Mouse (Mus musculus) splenic B cell, adult 2 months (primary cell): Measurements from ENCODE around the gene Hjurp.

Experiments
- DNase-seq: peaks from one replicate; pipeline ENCODE4 v3.0.0-alpha.2; 2011; ENCODE audit warnings: low read depth, low spot score
- H3K27me3 ChIP-seq: 2 replicates; pipeline ENCODE4 v1.6.1; 2012; ENCODE audit warnings: mild to moderate bottlenecking, low read length, moderate library complexity, mixed read lengths; ENCODE audit not compliant: control insufficient read depth, poor library complexity, insufficient read depth, severe bottlenecking
- H3K36me3 ChIP-seq: 2 replicates; pipeline ENCODE4 v1.6.1; 2012; ENCODE audit warnings: mild to moderate bottlenecking, low read length, moderate library complexity, mixed read lengths; ENCODE audit not compliant: control insufficient read depth, poor library complexity, insufficient read depth, severe bottlenecking

The Hjurp gene

DNA sequence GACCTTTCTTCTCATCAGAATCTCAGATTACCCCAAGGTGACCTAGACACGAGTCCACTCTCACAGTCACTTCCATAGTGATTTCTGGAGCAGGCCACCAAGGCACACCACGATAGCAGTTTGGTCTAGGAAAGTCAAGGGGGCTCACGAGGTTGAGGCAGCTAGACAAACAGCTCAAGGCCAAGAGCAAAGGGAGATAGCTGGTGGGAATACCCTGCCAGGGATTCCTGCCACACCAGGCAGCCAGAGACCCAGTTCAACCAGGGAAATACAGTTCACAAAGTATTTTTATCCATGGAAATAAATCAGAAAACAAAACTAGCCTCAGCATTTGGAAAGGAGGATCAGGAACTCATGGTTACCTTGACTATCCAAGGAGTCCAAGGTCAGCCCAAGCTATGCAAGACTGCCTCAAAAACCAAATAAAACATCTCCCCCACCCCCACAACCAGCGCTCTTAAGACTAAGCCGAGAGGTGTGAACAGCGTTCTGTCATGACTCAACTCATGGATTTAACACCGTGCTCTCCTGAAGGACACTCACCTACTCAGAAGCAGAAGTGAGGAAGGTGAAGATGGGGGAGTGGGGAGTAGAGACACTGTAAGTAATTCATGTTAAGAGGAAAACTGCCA lies 13.1 kb downstream of the Hjurp start:
- Histone ChIP-seq H3K36me3 (peaks cover 43% of the 10 kb centered on the region), H3K27me3 (no peaks in the 10 kb centered on the region)
- no peak for DNase-seq

DNA sequence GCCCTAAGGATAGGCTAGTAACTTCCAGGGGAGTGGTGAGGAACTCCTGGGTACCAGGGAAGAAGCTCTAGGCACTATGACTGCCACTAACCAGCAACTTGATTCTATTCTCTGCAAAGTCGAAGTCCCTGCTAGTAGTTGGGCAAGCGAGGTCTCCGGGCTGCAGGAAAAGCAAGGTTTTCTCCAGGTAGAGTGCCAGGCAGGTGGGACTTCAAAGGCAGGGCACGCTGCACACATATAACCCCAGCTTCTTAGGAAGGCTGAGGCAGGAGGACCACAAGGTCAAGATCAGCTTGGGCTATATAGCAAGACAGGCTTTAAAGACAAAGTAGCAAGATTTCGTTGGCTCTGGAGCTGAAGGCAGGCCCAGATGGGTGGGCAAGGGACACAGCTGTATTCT lies 13.7 kb downstream of the Hjurp start:
- DNase-seq, result no peak
- H3K36me3 ChIP-seq, result peaks cover 40% of the 10 kb centered on the region
- no peaks in the 10 kb centered on the region for H3K27me3 ChIP-seq

DNA sequence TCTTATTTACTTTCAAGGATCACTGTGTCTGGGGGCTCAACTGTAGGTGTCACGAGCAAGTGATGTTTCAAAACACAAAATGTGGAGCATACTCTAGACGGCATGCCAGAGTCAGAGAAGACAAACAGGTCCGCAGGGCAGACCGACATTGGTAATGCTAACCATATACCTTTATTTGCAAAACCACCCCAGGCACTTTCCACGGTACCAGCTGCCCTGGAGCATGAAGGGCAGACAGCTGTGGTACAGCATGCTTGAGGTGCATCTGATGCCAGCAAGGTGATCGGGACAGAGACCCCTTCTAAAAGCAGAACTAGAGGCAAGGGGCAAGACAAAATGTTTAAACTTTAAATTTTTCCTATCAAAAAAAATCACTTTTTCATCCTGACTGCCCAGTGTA lies 14.5 kb downstream of the Hjurp start:
- peaks cover 33% of the 10 kb centered on the region for H3K36me3 ChIP-seq
- H3K27me3 ChIP-seq, result no peaks in the 10 kb centered on the region
- DNase-seq, result no peak

DNA sequence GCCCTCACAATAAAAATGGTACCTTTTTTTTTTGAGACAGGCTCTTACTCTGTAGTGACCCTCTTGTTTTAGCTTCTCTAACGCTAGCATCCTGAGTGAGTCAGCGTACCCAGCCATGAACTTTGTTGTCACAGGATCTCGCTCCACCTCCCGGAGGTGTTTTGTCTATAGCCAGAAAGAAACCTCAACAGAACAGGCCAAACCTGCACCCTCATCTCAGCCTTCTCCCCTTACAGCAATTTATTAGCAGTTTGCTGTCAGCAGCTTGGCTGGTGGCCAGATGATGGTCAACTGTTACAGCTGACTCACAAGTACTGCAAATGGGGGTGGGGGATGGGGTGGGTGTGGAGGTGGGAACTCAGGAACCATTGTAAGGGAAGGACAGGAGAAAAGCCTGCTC lies 15.2 kb downstream of the Hjurp start:
- H3K27me3 ChIP-seq, result no peaks in the 10 kb centered on the region
- DNase-seq, result no peak
- peaks cover 26% of the 10 kb centered on the region for H3K36me3 ChIP-seq

DNA sequence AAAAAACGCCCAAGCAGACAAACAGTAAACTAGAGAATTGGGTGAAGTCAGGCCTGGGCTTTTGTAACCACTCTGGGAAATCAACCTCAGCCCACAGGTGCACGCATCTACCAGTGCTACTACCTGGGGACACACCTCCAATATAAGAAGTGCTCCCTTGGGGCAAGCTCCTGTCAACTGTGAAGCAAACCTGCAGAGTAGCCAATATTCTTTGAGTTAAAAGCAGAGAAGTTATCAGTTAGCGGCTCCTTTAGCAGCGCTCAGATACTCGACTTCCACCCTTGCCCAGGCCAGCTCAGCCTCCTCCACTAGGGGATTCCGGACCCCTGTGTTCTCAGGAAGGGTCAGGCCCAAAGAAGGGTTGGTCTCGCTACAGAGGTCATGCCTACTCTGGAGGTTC lies 15.7 kb downstream of the Hjurp start:
- no peak for DNase-seq
- Histone ChIP-seq H3K36me3 (peaks cover 21% of the 10 kb centered on the region), H3K27me3 (no peaks in the 10 kb centered on the region)

- Histone ChIP-seq H3K27me3 (no peaks in the 10 kb centered on the region), H3K36me3 (peaks cover 15% of the 10 kb centered on the region)
- DNase-seq, result peak; percentile 66
Observed at GRCm38 (mm10) chr1:88260604-88261377, 16.6 kb downstream of the Hjurp start.

GRCm38 (mm10) chr1:88260114-88260513 lies 17.3 kb downstream of the Hjurp start:
- peak; percentile 54 for DNase-seq

GRCm38 (mm10) chr1:88259643-88260024 lies 17.8 kb downstream of the Hjurp start:
- Histone ChIP-seq H3K36me3 (peaks cover 5% of the 10 kb centered on the region), H3K27me3 (no peaks in the 10 kb centered on the region)
- no peak for DNase-seq

More at GRCm38 (mm10) chr1:88260114-88260513, 17.3 kb downstream of the Hjurp start:
- H3K36me3 ChIP-seq, result peaks cover 9% of the 10 kb centered on the region
- no peaks in the 10 kb centered on the region for H3K27me3 ChIP-seq

GRCm38 (mm10) chr1:88258881-88259642 lies 18.4 kb downstream of the Hjurp start:
- H3K36me3 ChIP-seq, result peaks cover 3% of the 10 kb centered on the region; the same call in 1 of the 2 replicates
- H3K27me3 ChIP-seq, result no peaks in the 10 kb centered on the region
- DNase-seq, result no peak

GRCm38 (mm10) chr1:88258361-88258760 lies 19.1 kb downstream of the Hjurp start:
- H3K36me3 ChIP-seq, result no peaks in the 10 kb centered on the region; the same call in 1 of the 2 replicates
- no peak for DNase-seq
- no peaks in the 10 kb centered on the region for H3K27me3 ChIP-seq

- no peak for DNase-seq
- H3K27me3 ChIP-seq, result no peaks in the 10 kb centered on the region
- no peaks in the 10 kb centered on the region for H3K36me3 ChIP-seq
Observed at GRCm38 (mm10) chr1:88257681-88258080, 19.8 kb downstream of the Hjurp start.

- Histone ChIP-seq H3K27me3 (no peaks in the 10 kb centered on the region), H3K36me3 (no peaks in the 10 kb centered on the region)
Observed at GRCm38 (mm10) chr1:88256886-88257663, 20.4 kb downstream of the Hjurp start.

GRCm38 (mm10) chr1:88255989-88256754 lies 21.3 kb downstream of the Hjurp start:
- Histone ChIP-seq H3K27me3 (no peaks in the 10 kb centered on the region), H3K36me3 (no peaks in the 10 kb centered on the region)
- DNase-seq, result no peak

More at GRCm38 (mm10) chr1:88256886-88257663, 20.4 kb downstream of the Hjurp start:
- DNase-seq, result no peak

DNA sequence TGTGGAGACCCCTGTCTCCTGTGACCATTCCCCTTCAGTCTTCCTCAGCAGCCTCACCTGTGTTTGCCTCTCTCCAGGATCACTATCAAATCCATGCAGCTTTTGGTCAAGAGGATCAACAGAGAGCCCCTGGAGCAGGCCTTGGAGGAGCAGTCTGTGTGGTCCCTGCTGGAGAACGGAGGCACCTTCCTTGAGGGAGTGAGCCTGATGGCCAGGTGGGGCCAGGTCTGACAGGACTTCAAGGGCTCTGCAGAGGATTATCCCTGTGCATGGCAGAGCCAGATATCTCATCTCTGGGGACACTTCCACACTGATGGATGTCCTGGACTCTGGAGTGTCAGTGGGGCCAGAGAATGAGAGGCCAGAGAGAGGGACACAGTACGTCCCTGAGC lies 22.0 kb downstream of the Hjurp start:
- Histone ChIP-seq H3K36me3 (no peaks in the 10 kb centered on the region), H3K27me3 (no peaks in the 10 kb centered on the region)
- DNase-seq, result no peak
